Mouse (Mus musculus) frontal cortex, adult (tissue): ENCODE results near the gene Actn4.
"Not testable (repeated sequence)": the region's sequence is repeated elsewhere in the genome, so short reads cannot be mapped to it uniquely, and the experiment has no call there.

ENCODE experiments used
- ATAC-seq: cut with Nextera tagmentation; 2 replicates; pipeline ENCODE4 v1.9.2; 2017; ENCODE audit warnings: mild to moderate bottlenecking, moderate library complexity, mixed read lengths; ENCODE audit not compliant: low TSS enrichment

Actn4 gene

GRCm38 (mm10) chr7:28886486-28886885 lies 75.7 kb downstream of the Actn4 start:
- no peak for ATAC-seq

- not testable (repeated sequence) for ATAC-seq
Measured at GRCm38 (mm10) chr7:28883704-28884103, 78.4 kb downstream of the Actn4 start.

- ATAC-seq: no peak
Measured at GRCm38 (mm10) chr7:28883039-28883438, 79.1 kb downstream of the Actn4 start.

- no peak for ATAC-seq
Measured at GRCm38 (mm10) chr7:28881199-28881598, 80.9 kb downstream of the Actn4 start, which contains the start of gene Capn12. Gene Capn12 (plus strand): TSS chr7:28881422.

- ATAC-seq: no peak
Measured at GRCm38 (mm10) chr7:28880554-28880953, 81.6 kb downstream of the Actn4 start.

GRCm38 (mm10) chr7:28879606-28880005 lies 82.5 kb downstream of the Actn4 start:
- no peak for ATAC-seq

GRCm38 (mm10) chr7:28877856-28878255 lies 84.3 kb downstream of the Actn4 start:
- no peak for ATAC-seq

GRCm38 (mm10) chr7:28877155-28877554 lies 85.0 kb downstream of the Actn4 start:
- no peak for ATAC-seq

GRCm38 (mm10) chr7:28876099-28876498 lies 86.0 kb downstream of the Actn4 start:
- no peak for ATAC-seq

GRCm38 (mm10) chr7:28874565-28874964 lies 87.6 kb downstream of the Actn4 start:
- no peak for ATAC-seq

GRCm38 (mm10) chr7:28870901-28871664 lies 91.1 kb downstream of the Actn4 start:
- ATAC-seq: no peak

GRCm38 (mm10) chr7:28867508-28868340 lies 94.4 kb downstream of the Actn4 start:
- ATAC-seq: not testable (repeated sequence)

- ATAC-seq: no peak
Measured at GRCm38 (mm10) chr7:28866769-28867507, 95.2 kb downstream of the Actn4 start.

- ATAC-seq: peak; percentile 72
Measured at GRCm38 (mm10) chr7:28865481-28866300, 96.4 kb downstream of the Actn4 start.

- ATAC-seq: no peak
Measured at GRCm38 (mm10) chr7:28864288-28864750, 97.8 kb downstream of the Actn4 start.

GRCm38 (mm10) chr7:28863540-28863939 lies 98.6 kb downstream of the Actn4 start, which contains the start of gene Lgals7:
Gene Lgals7 (plus strand): TSS chr7:28863853.
- no peak for ATAC-seq

GRCm38 (mm10) chr7:28862817-28863499 lies 99.2 kb downstream of the Actn4 start:
- ATAC-seq: peak; percentile 71

- ATAC-seq: no peak
Measured at GRCm38 (mm10) chr7:28860898-28861297, 101.2 kb downstream of the Actn4 start.

- no peak for ATAC-seq
Measured at GRCm38 (mm10) chr7:28859953-28860352, 102.2 kb downstream of the Actn4 start.

GRCm38 (mm10) chr7:28850642-28851041 lies 111.5 kb downstream of the Actn4 start:
- ATAC-seq: no peak
